Mouse (Mus musculus) bone marrow macrophage, adult 2 months (primary cell): Measurements from ENCODE around the gene B3galt4.

ENCODE experiments used
- CTCF ChIP-seq: IDR thresholded peaks from 2 replicates; pipeline ENCODE4 v1.5.1; 2012; ENCODE audit warnings: low read depth, mild to moderate bottlenecking, low read length, moderate library complexity
- POLR2A ChIP-seq: IDR thresholded peaks from 2 replicates; pipeline ENCODE4 v1.6.1; 2012; ENCODE audit warnings: mild to moderate bottlenecking, low read depth, low read length, borderline replicate concordance

DNA sequence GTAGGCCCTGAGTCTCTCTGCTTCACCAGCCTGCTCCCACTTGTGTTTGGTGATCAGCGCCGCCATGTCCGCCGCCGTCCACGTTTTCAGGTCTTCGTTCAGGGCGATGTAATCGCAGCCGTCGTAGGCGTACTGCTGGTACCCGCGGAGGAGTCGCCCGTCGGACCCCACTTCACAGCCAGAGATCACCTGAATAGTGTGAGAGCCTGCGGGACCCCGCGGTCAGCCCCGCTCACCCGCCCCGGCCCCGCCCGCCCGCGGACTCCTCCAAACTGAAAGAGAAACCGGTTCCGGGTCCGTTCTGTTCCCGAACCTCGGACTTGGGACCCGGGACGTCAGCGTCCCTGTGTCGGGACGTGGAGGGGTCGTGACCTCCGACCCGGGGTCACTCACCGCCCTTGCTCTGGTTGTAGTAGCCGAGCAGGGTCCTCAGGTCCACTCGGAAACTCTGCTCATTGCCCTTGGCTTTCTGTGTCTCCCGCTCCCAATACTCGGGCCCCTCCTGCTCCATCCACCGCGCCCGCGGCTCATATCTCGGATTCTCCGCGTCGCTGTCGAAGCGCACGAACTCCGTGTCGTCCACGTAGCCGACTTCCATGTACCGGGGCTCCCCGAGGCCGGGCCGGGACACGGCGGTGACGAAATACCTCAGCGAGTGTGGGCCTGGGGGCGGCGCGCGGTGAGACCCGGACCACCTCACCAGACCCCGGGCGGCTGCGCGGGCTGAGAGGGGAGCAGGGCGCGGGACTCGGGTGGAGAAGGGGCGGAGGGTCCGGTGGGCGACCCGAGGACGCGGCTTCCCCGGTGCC lies 48.3 kb upstream of the B3galt4 start:
- TF ChIP-seq CTCF (no peak), POLR2A (no peak)
